Mouse (Mus musculus) regulatory T cell (primary cell): Measurements from ENCODE around the gene Adat1.

ENCODE experiments used
- in situ Hi-C: fragments of 300-600 bp; cut with MboI, MseI; formaldehyde crosslinking; loops from one replicate; pipeline ENCODE4 v1.15.1; 2025; ENCODE audit warnings: high pct_unique_total_duplicates

Gene Adat1

GRCm38 (mm10) chr8:111992013-111992702 is at the start of gene Adat1:
Adat1 (minus strand) TSS chr8:111992302.
- in situ Hi-C loops: loop anchor here (5.0 kb wide), 1 partner anchor 50 kb away; the partner anchor contains the start of gene Gabarapl2

- in situ Hi-C loops: no loop called here
These were observed 45.4 kb upstream of the Adat1 start for GRCm38 (mm10) chr8:112037521-112037920.

GRCm38 (mm10) chr8:112034603-112035002 is 42.5 kb upstream of the Adat1 start:
- in situ Hi-C loops: no loop called here

DNA sequence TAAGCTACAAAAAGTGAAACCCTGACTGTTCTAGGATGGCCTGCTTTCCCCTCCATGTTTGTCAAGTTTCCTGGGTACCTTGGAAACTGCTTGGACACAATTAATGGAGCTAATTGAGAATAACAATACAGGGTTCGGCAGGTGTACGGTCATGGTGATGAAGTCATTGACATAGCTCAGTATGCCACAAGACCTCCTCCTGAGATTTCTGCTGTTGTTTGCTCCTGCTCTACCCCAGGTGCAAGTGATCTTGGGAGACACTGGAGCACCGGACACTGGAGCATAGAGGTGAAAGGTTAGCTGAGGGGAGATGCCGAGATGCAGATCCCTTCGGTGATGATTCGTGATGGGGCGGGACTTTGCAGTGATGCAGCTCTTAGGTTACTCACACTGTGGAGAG is 41.0 kb upstream of the Adat1 start:
- in situ Hi-C loops: no loop called here

DNA sequence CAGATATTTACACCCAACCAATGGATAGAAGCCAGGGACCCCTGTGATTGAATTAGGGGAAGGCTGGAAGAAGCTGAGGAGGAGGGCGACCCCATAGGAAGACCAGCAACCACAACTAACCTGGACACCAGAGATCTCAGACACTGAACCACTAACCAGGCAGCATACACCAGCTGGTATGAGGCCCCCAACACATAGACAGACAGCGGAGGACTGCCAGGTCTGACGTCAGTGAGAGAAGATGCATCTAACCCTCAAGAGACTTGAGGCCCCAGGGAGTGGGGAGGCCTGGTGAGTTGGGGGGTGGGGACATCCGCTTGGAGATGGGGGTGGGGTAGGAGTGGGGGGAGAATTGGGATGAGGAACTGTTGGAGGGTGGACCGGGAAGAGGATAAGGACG is 38.6 kb upstream of the Adat1 start:
- in situ Hi-C loops: no loop called here

- in situ Hi-C loops: loop anchor here (10.0 kb wide), 1 partner anchor 1935 kb away; no protein-coding TSS in a partner anchor
These were observed 37.4 kb upstream of the Adat1 start for GRCm38 (mm10) chr8:112029455-112029854.

GRCm38 (mm10) chr8:112014936-112015335 is 22.8 kb upstream of the Adat1 start, which contains the start of gene Gm6793:
Gm6793 (minus strand) TSS chr8:112015036.
- in situ Hi-C loops: no loop called here

- in situ Hi-C loops: no loop called here
These were observed 19.7 kb upstream of the Adat1 start for GRCm38 (mm10) chr8:112011816-112012242.

DNA sequence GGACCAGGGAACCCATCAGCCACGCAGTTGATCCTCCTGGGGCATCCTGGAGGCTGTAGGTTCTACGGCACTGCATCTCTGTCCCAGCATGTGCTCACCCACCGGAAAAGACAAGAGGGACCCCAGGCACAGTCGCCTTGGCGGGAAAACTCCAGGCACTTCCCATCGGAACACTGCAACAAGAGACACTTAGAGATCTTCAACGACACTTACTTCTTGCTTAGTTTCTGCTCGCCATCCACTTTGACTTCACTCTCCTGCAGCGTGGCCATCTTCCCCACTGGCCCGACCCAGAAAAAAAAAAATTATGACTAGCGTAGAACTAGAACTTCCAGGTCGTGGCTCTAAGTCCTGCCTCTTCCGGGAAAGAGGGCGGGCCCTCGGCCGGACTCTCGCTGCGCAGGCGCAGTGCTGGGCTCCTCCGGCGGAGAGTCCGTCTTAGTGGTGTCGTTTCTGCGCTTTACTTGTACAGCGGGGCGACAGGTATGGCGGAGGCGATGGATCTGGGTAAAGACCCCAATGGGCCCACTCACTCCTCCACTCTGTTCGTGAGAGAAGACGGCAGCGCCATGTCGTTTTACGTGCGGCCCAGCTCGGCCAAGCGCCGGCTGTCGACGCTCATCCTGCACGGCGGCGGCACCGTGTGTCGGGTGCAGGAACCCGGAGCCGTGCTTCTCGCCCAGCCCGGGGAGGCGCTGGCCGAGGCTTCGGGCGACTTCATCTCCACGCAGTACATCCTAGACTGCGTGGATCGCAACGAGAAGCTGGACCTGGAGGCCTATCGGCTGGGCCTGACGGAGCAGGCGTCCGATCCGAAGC is 19.1 kb upstream of the Adat1 start, which contains the start of the genes Kars and Terf2ip:
Gene Kars (minus strand): TSS at position 327 of the 819 bp plus-strand sequence.
Gene Terf2ip (plus strand): TSS at position 402 of the 819 bp plus-strand sequence.
- in situ Hi-C loops: no loop called here

DNA sequence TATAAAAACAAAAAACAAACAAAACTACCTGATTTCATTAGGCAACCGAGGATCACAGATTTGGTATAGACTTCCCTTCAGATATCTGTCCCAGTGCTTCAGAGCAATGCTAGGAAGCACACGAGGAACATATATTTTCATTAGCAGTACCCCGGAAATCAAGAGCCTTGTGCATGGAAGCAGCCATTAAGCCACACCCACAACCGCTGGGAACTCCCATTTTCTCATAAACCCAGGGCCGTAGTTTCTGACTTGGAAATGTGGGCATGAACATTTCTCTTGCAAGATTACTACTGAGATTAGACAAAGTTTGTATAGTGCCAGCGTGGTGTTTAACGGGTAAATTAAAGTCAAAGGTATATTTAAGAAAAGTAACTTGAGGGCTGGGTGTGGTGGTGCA is 17.5 kb upstream of the Adat1 start:
- in situ Hi-C loops: no loop called here

- in situ Hi-C loops: no loop called here
These were observed 15.6 kb upstream of the Adat1 start for GRCm38 (mm10) chr8:112007669-112008068.

- in situ Hi-C loops: no loop called here
These were observed 13.5 kb upstream of the Adat1 start for GRCm38 (mm10) chr8:112005601-112006000.

DNA sequence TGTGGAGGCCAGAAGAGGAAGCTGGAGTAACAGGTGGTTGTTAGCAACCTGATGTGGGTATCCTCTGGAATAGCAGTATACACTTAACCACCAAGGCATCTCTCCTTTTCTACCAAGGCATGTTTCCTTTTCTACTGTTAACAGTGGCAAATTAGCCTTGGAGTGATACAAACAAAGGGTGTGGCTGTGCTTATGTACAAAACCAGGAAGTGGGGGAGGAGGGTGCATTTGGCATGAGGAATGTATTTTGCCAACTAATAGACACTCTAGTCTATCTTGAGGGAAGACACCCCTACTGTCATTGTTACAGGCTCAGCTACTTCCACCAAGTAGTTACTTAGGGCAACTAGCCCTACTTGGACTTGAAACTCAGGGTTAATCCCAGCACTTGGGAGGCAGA is 12.7 kb upstream of the Adat1 start:
- in situ Hi-C loops: no loop called here

GRCm38 (mm10) chr8:111992703-111993039 is 569 bp upstream of the Adat1 start:
- in situ Hi-C loops: loop anchor here (5.0 kb wide), 1 partner anchor 50 kb away; the partner anchor contains the start of gene Gabarapl2

DNA sequence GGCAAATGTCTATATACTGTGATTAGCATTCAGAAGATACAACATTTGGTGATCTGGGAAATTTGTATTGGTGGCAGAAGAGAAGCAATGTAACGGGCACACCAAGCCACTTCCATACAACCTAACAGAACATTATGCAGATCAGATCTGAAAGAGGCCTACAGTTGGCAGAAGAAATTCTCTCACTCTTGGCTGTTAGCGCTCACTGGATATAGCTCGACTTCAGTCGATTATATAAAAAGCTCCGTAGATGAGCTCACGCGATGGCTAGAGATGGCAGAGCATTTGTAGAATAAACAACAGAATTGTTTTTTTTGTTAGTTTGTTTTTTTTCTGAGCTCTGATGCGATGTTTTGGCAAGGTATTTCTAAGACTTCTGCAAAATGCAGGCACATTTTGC is 824 bp downstream of the Adat1 start:
- in situ Hi-C loops: loop anchor here (5.0 kb wide), 1 partner anchor 49 kb away; the partner anchor contains the start of gene Gabarapl2

DNA sequence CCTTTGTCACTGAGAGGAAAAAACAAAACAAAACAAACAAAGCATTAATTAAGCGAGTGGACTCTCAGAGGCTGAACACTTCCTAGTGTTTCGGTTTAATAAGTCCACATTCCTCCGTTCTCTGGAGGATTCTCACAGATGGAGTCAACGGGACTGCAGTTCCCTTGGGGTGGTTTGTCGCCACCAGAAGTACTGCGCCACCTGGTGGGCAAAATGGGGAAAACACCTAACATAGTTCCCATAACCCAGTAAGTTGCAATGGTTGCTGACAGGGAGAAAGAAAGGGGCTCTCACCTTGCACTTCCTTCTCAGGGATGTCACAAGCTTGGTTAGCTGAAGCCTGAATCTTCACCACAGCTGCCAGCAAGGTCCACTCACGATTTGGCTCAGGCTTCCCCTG is 2.2 kb downstream of the Adat1 start:
- in situ Hi-C loops: loop anchor here (5.0 kb wide), 1 partner anchor 48 kb away; the partner anchor contains the start of gene Gabarapl2

DNA sequence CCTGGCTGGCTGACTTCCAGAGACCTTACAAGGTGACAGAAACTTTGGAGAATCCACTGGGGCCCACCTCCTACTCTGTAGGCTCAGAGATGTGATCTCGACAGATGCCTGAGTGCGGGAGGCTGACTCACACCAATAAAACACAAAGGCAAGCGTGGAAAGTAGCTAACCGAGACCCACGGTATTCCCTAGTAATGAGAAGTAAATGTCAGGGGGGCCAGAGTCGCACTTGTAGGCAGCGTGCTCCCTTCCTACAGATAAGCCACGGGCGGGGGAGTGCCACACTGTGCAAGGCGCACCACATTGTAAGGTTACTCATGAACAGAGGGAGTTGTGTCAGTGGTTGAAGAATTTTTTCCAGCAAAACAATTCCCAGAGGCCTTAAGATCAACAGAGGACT is 7.6 kb downstream of the Adat1 start:
- in situ Hi-C loops: no loop called here

DNA sequence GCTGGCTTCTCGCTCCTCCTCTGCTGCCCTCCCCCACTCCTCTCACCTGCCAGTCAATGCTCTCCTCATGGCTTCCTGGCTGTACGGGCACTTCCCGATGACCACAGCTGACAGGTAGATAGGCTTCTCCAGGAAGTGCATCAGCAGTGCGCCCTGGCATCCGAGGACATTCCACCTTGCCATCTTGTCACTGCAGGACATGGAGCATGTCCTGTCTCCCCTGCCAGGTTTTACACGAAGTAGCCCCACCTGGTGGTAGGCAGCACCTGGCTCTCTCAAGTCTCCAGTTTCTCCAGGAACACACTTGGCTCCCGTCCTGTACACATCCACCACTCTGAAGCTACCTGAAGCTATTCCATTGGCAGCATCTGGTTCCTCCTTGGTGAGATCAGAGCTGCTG is 10.0 kb downstream of the Adat1 start:
- in situ Hi-C loops: no loop called here

GRCm38 (mm10) chr8:111978147-111978546 is 14.0 kb downstream of the Adat1 start:
- in situ Hi-C loops: no loop called here

DNA sequence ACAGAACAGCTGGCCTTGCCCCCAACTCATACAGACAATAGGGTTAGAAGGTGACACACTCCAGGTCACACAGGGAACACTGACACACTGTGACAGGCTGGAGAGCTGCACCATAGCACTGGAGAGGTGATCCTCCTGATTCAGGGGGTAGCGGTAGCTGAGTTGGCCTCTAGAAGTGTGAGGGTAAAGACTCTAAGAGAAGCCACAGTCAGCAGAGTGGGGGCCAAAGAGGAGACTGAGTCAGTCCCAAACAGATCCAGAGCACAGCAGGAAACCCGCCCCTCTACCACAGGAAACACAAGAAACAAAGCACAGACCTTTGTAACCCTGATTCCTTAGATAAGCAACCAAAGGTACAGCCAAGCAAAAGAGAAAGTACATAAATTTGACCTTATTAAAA is 15.8 kb downstream of the Adat1 start:
- in situ Hi-C loops: no loop called here

GRCm38 (mm10) chr8:111975706-111976105 is 16.4 kb downstream of the Adat1 start:
- in situ Hi-C loops: no loop called here

- in situ Hi-C loops: no loop called here
These were observed 18.0 kb downstream of the Adat1 start for GRCm38 (mm10) chr8:111974138-111974537.
